Mouse (Mus musculus) layer of hippocampus, adult 2 months (tissue): ENCODE results near the gene Ranbp3. TPM values are rescaled to one million over a fixed set of nuclear protein-coding genes. Genes with fewer than 3 reads are reported as not detected.

Experiments used
- DNase-seq, 2 experiments: peaks; one replicate each; pipeline ENCODE4 v3.0.0; 2022; ENCODE audit warnings: low spot score in 2 of 2
- H3K27ac ChIP-seq: fragments of 200-600 bp; 2 replicates; pipeline ENCODE4 v1.8.1; 2022
- H3K4me3 ChIP-seq: fragments of 200-600 bp; 2 replicates; pipeline ENCODE4 v1.8.1; 2022; ENCODE audit warnings: mild to moderate bottlenecking
- CTCF ChIP-seq: fragments of 200-600 bp; conservative IDR thresholded peaks from 2 replicates; pipeline ENCODE4 v1.8.1; 2022; ENCODE audit warnings: antibody characterized with exemption, mild to moderate bottlenecking, moderate library complexity
- total RNA-seq, 2 experiments: library from RNA; stranded (reverse); gene quantifications; 2 replicates each; pipeline ENCODE4 v1.2.3; 2021

Gene Ranbp3
- total RNA-seq, 2 experiments from 2014 or later: 87.5 to 89.6 TPM

GRCm38 (mm10) chr17:56654771-56655170 lies 18.3 kb upstream of the Ranbp3 start:
- no peak for TF ChIP-seq CTCF

GRCm38 (mm10) chr17:56655311-56655710 lies 17.8 kb upstream of the Ranbp3 start:
- TF ChIP-seq CTCF: no peak

More at GRCm38 (mm10) chr17:56654771-56655170, 18.3 kb upstream of the Ranbp3 start:
- DNase-seq: no peak
- no peak overlapping the region for H3K4me3 ChIP-seq
- no peak overlapping the region for H3K27ac ChIP-seq

GRCm38 (mm10) chr17:56656171-56656570 lies 16.9 kb upstream of the Ranbp3 start:
- no peak for TF ChIP-seq CTCF
- Histone ChIP-seq H3K4me3 (no peak overlapping the region), H3K27ac (no peak overlapping the region)
- DNase-seq: no peak

More at GRCm38 (mm10) chr17:56655311-56655710, 17.8 kb upstream of the Ranbp3 start:
- no peak overlapping the region for H3K27ac ChIP-seq
- no peak overlapping the region for H3K4me3 ChIP-seq
- DNase-seq: no peak

- DNase-seq: no peak
- H3K4me3 ChIP-seq: no peak overlapping the region
- H3K27ac ChIP-seq: no peak overlapping the region
- TF ChIP-seq CTCF: no peak
Observed at GRCm38 (mm10) chr17:56663659-56664058, 9.4 kb upstream of the Ranbp3 start.

- Histone ChIP-seq H3K27ac (no peak overlapping the region), H3K4me3 (no peak overlapping the region)
- TF ChIP-seq CTCF: no peak
- no peak for DNase-seq
Observed at GRCm38 (mm10) chr17:56664333-56664732, 8.8 kb upstream of the Ranbp3 start.

- Histone ChIP-seq H3K27ac (no peak overlapping the region), H3K4me3 (no peak overlapping the region)
- DNase-seq: no peak
- no peak for TF ChIP-seq CTCF
Observed at GRCm38 (mm10) chr17:56666384-56666783, 6.7 kb upstream of the Ranbp3 start.

- Histone ChIP-seq H3K27ac (no peak overlapping the region), H3K4me3 (no peak overlapping the region)
- TF ChIP-seq CTCF: no peak
- DNase-seq: no peak
Observed at GRCm38 (mm10) chr17:56667591-56667990, 5.5 kb upstream of the Ranbp3 start.

- peak; percentile 81 to 90 for DNase-seq
- Histone ChIP-seq H3K4me3 (peak overlapping the region; percentile 70), H3K27ac (peak overlapping the region; percentile 70)
- TF ChIP-seq CTCF: peak; percentile 95
Observed at GRCm38 (mm10) chr17:56668384-56669144, 4.5 kb upstream of the Ranbp3 start.

- no peak for TF ChIP-seq CTCF
Observed at GRCm38 (mm10) chr17:56669766-56670165, 3.3 kb upstream of the Ranbp3 start.

GRCm38 (mm10) chr17:56673647-56674416 lies 738 bp downstream of the Ranbp3 start:
- H3K4me3 ChIP-seq: peak overlapping the region; percentile 93
- no peak for TF ChIP-seq CTCF
- DNase-seq: no peak

More at GRCm38 (mm10) chr17:56669766-56670165, 3.3 kb upstream of the Ranbp3 start:
- H3K27ac ChIP-seq: no peak overlapping the region
- no peak overlapping the region for H3K4me3 ChIP-seq
- no peak for DNase-seq

GRCm38 (mm10) chr17:56681791-56682190 lies 8.7 kb downstream of the Ranbp3 start:
- Histone ChIP-seq H3K27ac (0 out of 2 replicates have a peak overlapping the region, but pooled peaks have one; percentile 1), H3K4me3 (no peak overlapping the region)
- no peak for TF ChIP-seq CTCF
- DNase-seq: no peak

More at GRCm38 (mm10) chr17:56673647-56674416, 738 bp downstream of the Ranbp3 start:
- H3K27ac ChIP-seq: peak overlapping the region; percentile 96

GRCm38 (mm10) chr17:56682880-56683279 lies 9.8 kb downstream of the Ranbp3 start:
- no peak for DNase-seq
- H3K4me3 ChIP-seq: no peak overlapping the region
- TF ChIP-seq CTCF: no peak
- no peak overlapping the region for H3K27ac ChIP-seq

- TF ChIP-seq CTCF: no peak
- peak overlapping the region; percentile 29; the same call in 1 of the 2 replicates for H3K27ac ChIP-seq
- no peak for DNase-seq
- no peak overlapping the region for H3K4me3 ChIP-seq
Observed at GRCm38 (mm10) chr17:56683546-56684140, 10.5 kb downstream of the Ranbp3 start.
